Mouse (Mus musculus): ENCODE measurements around the gene Golga7b. TPM values are rescaled to one million over a fixed set of nuclear protein-coding genes. Genes with fewer than 3 reads are reported as not detected.

Golga7b gene
- total and polyA plus RNA-seq, 3 experiments, result 0.27 to 2.0 TPM; not detected in 1

- TF ChIP-seq ELF1 (IDR thresholded peaks at IDR 0.05; ENCODE audit: low read depth, low read length) (0 out of 2 replicates have a peak, but pooled peaks have one; percentile 27), ZKSCAN1 (IDR thresholded peaks at IDR 0.05; ENCODE audit: low read depth, low read length) (no peak), SIN3A (IDR thresholded peaks at IDR 0.05; ENCODE audit: low read length) (peak; percentile 11), ZC3H11A (IDR thresholded peaks at IDR 0.05; ENCODE audit: low read depth, low read length) (no peak), GATA1 (IDR thresholded peaks at IDR 0.05; ENCODE audit: low read depth, low read length) (no peak), MXI1 (IDR thresholded peaks at IDR 0.05; ENCODE audit: low read depth, low read length) (peak; percentile 93), POLR2AphosphoS2 (IDR thresholded peaks at IDR 0.05; ENCODE audit: low read length) (no peak), MAZ (IDR thresholded peaks at IDR 0.05; ENCODE audit: low read depth, low read length) (peak; percentile 16; the same call in 1 of the 2 replicates), TAL1 (IDR thresholded peaks at IDR 0.05; ENCODE audit: low read length) (no peak), MYC (IDR thresholded peaks at IDR 0.05; ENCODE audit: low read depth, low read length) (peak; percentile 89), MEF2A (IDR thresholded peaks at IDR 0.05; ENCODE audit: extremely low read depth, insufficient replicate concordance, low read depth, low read length, poor library complexity, severe bottlenecking) (no peak), HCFC1 (IDR thresholded peaks at IDR 0.05; ENCODE audit: low read depth, low read length) (peak; percentile 15; the same call in 1 of the 2 replicates), BHLHE40 (IDR thresholded peaks at IDR 0.05; ENCODE audit: borderline replicate concordance, low read depth, low read length) (no peak)
Observed at GRCm38 (mm10) chr19:42229499-42230287, 17.7 kb upstream of the Golga7b start (continued).

DNA sequence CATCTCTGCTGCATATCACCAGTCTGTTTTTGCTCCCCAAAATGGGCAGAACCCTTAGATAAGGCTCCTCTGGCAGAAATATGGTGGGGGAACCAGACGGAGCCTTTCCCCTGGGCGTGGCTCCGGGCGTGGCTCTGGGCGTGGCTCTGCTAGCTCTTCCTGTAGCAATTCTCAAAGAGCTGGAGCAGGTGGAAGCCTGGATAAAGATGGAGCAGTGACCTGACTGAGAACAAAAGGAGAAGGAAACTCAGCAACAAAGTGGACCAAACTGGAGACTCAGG lies 17.1 kb upstream of the Golga7b start:
- Histone ChIP-seq H3K79me2 (ENCODE audit: control insufficient read depth, insufficient read depth, low read length, poor library complexity) (no peaks in the 10 kb centered on the region), H3K27ac (ENCODE audit: control insufficient read depth, low read depth, low read length) (peak overlapping the region; percentile 60), H3K27me3 (ENCODE audit: control insufficient read depth in 1 of 2, insufficient read depth in 2 of 2, low read length in 2 of 2) (no peaks in the 10 kb centered on the region), H3K9ac (ENCODE audit: control insufficient read depth, low read depth, low read length, poor library complexity, severe bottlenecking) (peak overlapping the region; percentile 55), H3K36me3 (ENCODE audit: control insufficient read depth in 1 of 2, insufficient read depth in 2 of 2, low read length in 2 of 2) (peaks cover 0 to 9% of the 10 kb centered on the region in 2 experiments; a peak in 2 of 4 replicates), H3K4me1 (ENCODE audit: control insufficient read depth in 1 of 2, insufficient read depth in 2 of 2, low read length in 2 of 2) (peaks cover 3 to 15% of the 10 kb centered on the region in 2 experiments; a peak in 3 of 4 replicates), H3K9me3 (replicated peaks; ENCODE audit: insufficient read depth, low read length) (no peaks in the 10 kb centered on the region), H3K4me3 (ENCODE audit: control insufficient read depth in 1 of 2, insufficient read depth in 1 of 2, low read depth in 2 of 2, low read length in 2 of 2) (peak overlapping the region; percentile 54 to 55)
- peak; percentile 70; the same call in 1 of the 2 replicates for TF ChIP-seq MAZ (IDR thresholded peaks at IDR 0.05; ENCODE audit: low read depth, low read length)
- no peak for TF ChIP-seq E2F4 (IDR thresholded peaks at IDR 0.05; ENCODE audit: borderline replicate concordance, low read depth, low read length)
- TF ChIP-seq BHLHE40 (IDR thresholded peaks at IDR 0.05; ENCODE audit: borderline replicate concordance, low read depth, low read length), result no peak
- peak; percentile 8; the same call in 1 of the 2 replicates for TF ChIP-seq SMC3 (IDR thresholded peaks at IDR 0.05; ENCODE audit: low read depth, low read length)
- peak; percentile 61; the same call in 1 of the 2 replicates for TF ChIP-seq SIN3A (IDR thresholded peaks at IDR 0.05; ENCODE audit: low read length)
- peak; percentile 47; the same call in 1 of the 2 replicates for TF ChIP-seq RCOR1 (IDR thresholded peaks at IDR 0.05; ENCODE audit: low read depth, low read length)
- TF ChIP-seq ZKSCAN1 (IDR thresholded peaks at IDR 0.05; ENCODE audit: low read depth, low read length), result no peak
- TF ChIP-seq ELF1 (IDR thresholded peaks at IDR 0.05; ENCODE audit: low read depth, low read length), result 0 out of 2 replicates have a peak, but pooled peaks have one; percentile 24
- TF ChIP-seq ETS1 (IDR thresholded peaks at IDR 0.05; ENCODE audit: low read depth, low read length), result peak; percentile 2; the same call in 1 of the 2 replicates
- no peak for TF ChIP-seq CTCF (IDR thresholded peaks at IDR 0.05 in 2 of 3, conservative IDR thresholded peaks at IDR 0.05 in 1 of 3; ENCODE audit: control insufficient read depth in 1 of 3, insufficient read depth in 1 of 3, low read depth in 2 of 3, low read length in 3 of 3, poor library complexity in 1 of 3, severe bottlenecking in 1 of 3)
- TF ChIP-seq GATA1 (IDR thresholded peaks at IDR 0.05; ENCODE audit: low read depth, low read length), result peak; percentile 81
- no peak for TF ChIP-seq POLR2AphosphoS5 (IDR thresholded peaks at IDR 0.05; ENCODE audit: borderline replicate concordance, low read depth, low read length)
- TF ChIP-seq TCF12 (IDR thresholded peaks at IDR 0.05; ENCODE audit: low read depth, low read length), result 0 out of 2 replicates have a peak, but pooled peaks have one; percentile 10
- TF ChIP-seq MXI1 (IDR thresholded peaks at IDR 0.05; ENCODE audit: low read depth, low read length), result no peak
- peak; percentile 13 to 52; a peak in 3 of 4 replicates for TF ChIP-seq EP300 (IDR thresholded peaks at IDR 0.05; ENCODE audit: low read depth in 1 of 2, low read length in 2 of 2)
- TF ChIP-seq ZMIZ1 (IDR thresholded peaks at IDR 0.05; ENCODE audit: low read depth, low read length), result no peak
- no peak; the same call in 1 of the 2 replicates for TF ChIP-seq HCFC1 (IDR thresholded peaks at IDR 0.05; ENCODE audit: low read depth, low read length)
- peak; percentile 39; the same call in 1 of the 2 replicates for TF ChIP-seq TAL1 (IDR thresholded peaks at IDR 0.05; ENCODE audit: low read length)
- no peak for TF ChIP-seq USF1 (IDR thresholded peaks at IDR 0.05; ENCODE audit: low read depth, low read length)
- no peak for TF ChIP-seq UBTF (IDR thresholded peaks at IDR 0.05; ENCODE audit: borderline replicate concordance, insufficient read depth, low read depth, low read length)
- no peak; the same call in 1 of the 2 replicates for TF ChIP-seq TBP (IDR thresholded peaks at IDR 0.05; ENCODE audit: low read depth, low read length)
- DNase-seq (ENCODE audit: low read depth, low spot score), result peak; percentile 93
